ENCODE assay signal across 8 mouse cellular contexts in genomic region chrX:74269736-74270061, GRCm38 (mm10). TPM values are rescaled to one million over a fixed set of nuclear protein-coding genes. Genes with fewer than 3 reads are reported as not detected.
DNase-seq lines count a peak whose midpoint lies in the region; ATAC-seq and TF ChIP-seq lines count a peak whose summit lies in the region.

No protein-coding gene starts in this region.

- H3K9ac ChIP-seq in embryonic facial prominence, embryonic 14.5 days (ENCODE audit: low read depth, low read length), result peak overlapping the region; percentile 65
- peak overlapping the region; percentile 42; the same call in 1 of the 2 replicates for H3K9ac ChIP-seq in intestine, postnatal 0 days (ENCODE audit: low read depth, low read length)
- H3K9ac ChIP-seq in neural tube, embryonic 11.5 days (ENCODE audit: low read length), result peak overlapping the region; percentile 55

- DNase-seq in layer of hippocampus, adult 9-11 months, result peak; percentile 32
- DNase-seq in layer of hippocampus, postnatal 36 days, result no peak
- DNase-seq in embryonic facial prominence, embryonic 14.5 days (ENCODE audit: low spot score), result no peak
- no peak for DNase-seq in neural tube, embryonic 11.5 days (ENCODE audit: low spot score)
- DNase-seq in thymus, adult 18-20 months, result no peak
- DNase-seq in right cerebral cortex, postnatal 25 days, result no peak
- no peak for DNase-seq in cerebellum, adult 11 months

- ATAC-seq in embryonic facial prominence, embryonic 14.5 days (ENCODE audit: low read depth), result peak; percentile 47
- peak; percentile 31 for ATAC-seq in intestine, postnatal 0 days
- no peak for ATAC-seq in neural tube, embryonic 11.5 days (ENCODE audit: insufficient read depth, low FRiP score, low TSS enrichment)

- H3K27ac ChIP-seq in embryonic facial prominence, embryonic 14.5 days (replicated peaks; ENCODE audit: low read depth, low read length), result peak overlapping the region; percentile 96
- peak overlapping the region; percentile 88 for H3K27ac ChIP-seq in intestine, postnatal 0 days (ENCODE audit: low read depth, low read length)
- peak overlapping the region; percentile 89 for H3K27ac ChIP-seq in neural tube, embryonic 11.5 days (ENCODE audit: low read depth, low read length)

- peaks cover 13% of the 10 kb centered on the region; the same call in 1 of the 2 replicates for H3K36me3 ChIP-seq in embryonic facial prominence, embryonic 14.5 days (ENCODE audit: control insufficient read depth, insufficient read depth, low read length)
- peaks cover 3% of the 10 kb centered on the region; the same call in 1 of the 2 replicates for H3K36me3 ChIP-seq in intestine, postnatal 0 days (ENCODE audit: control insufficient read depth, insufficient read depth)
- H3K36me3 ChIP-seq in neural tube, embryonic 11.5 days (ENCODE audit: control insufficient read depth, insufficient read depth, low read length), result no peaks in the 10 kb centered on the region

- H3K4me2 ChIP-seq in embryonic facial prominence, embryonic 14.5 days (ENCODE audit: low read depth, low read length), result peak overlapping the region; percentile 57
- peak overlapping the region; percentile 61 for H3K4me2 ChIP-seq in intestine, postnatal 0 days (replicated peaks; ENCODE audit: low read depth)
- peak overlapping the region; percentile 48 for H3K4me2 ChIP-seq in neural tube, embryonic 11.5 days (ENCODE audit: low read depth)

- WGBS in embryonic facial prominence, embryonic 14.5 days, result 33% methylated on average over 3 of the region's 3 CpGs
- WGBS in intestine, postnatal 0 days, result 34% methylated on average over 3 of the region's 3 CpGs
- WGBS in neural tube, embryonic 11.5 days, result 19% methylated on average over 3 of the region's 3 CpGs

- no peaks in the 10 kb centered on the region for H3K27me3 ChIP-seq in embryonic facial prominence, embryonic 14.5 days (replicated peaks; ENCODE audit: control insufficient read depth, insufficient read depth, low read length)
- H3K27me3 ChIP-seq in intestine, postnatal 0 days (replicated peaks; ENCODE audit: control insufficient read depth, insufficient read depth, low read length), result no peaks in the 10 kb centered on the region
- H3K27me3 ChIP-seq in neural tube, embryonic 11.5 days (ENCODE audit: control insufficient read depth, insufficient read depth, low read length), result no peaks in the 10 kb centered on the region

- no peaks in the 10 kb centered on the region for H3K4me1 ChIP-seq in embryonic facial prominence, embryonic 14.5 days (ENCODE audit: control insufficient read depth, insufficient read depth, low read length)
- H3K4me1 ChIP-seq in intestine, postnatal 0 days (replicated peaks; ENCODE audit: control insufficient read depth, insufficient read depth, low read length), result no peaks in the 10 kb centered on the region
- H3K4me1 ChIP-seq in neural tube, embryonic 11.5 days (ENCODE audit: control insufficient read depth, insufficient read depth, low read length), result no peaks in the 10 kb centered on the region

- no peak for TF ChIP-seq CTCF in intestine, postnatal 0 days (IDR thresholded peaks at IDR 0.05; ENCODE audit: low read depth)

- H3K4me3 ChIP-seq in embryonic facial prominence, embryonic 14.5 days (ENCODE audit: low read depth, low read length), result peak overlapping the region; percentile 60
- peak overlapping the region; percentile 36 for H3K4me3 ChIP-seq in intestine, postnatal 0 days (ENCODE audit: low read depth, low read length)
- peak overlapping the region; percentile 37 for H3K4me3 ChIP-seq in neural tube, embryonic 11.5 days (ENCODE audit: low read depth, low read length)

- H3K9me3 ChIP-seq in embryonic facial prominence, embryonic 14.5 days (ENCODE audit: control insufficient read depth, low read length), result no peaks in the 10 kb centered on the region
- no peaks in the 10 kb centered on the region for H3K9me3 ChIP-seq in intestine, postnatal 0 days (ENCODE audit: control insufficient read depth)
- H3K9me3 ChIP-seq in neural tube, embryonic 11.5 days (ENCODE audit: control insufficient read depth, low read length), result no peaks in the 10 kb centered on the region

RNA-seq across cellular contexts. Expression of gene Rpl10, which starts 0.9 kb away (rescaled TPM):
- total RNA-seq in layer of hippocampus, postnatal 36 days (2021), result 100 to 1,000 TPM; 191 to 202 TPM
- 898 and 935 TPM in 2 replicates for polyA plus RNA-seq in embryonic facial prominence, embryonic 14.5 days (2014; fragmentation: Nextera tagmentation; extraction: Ambion mirVana)
- 485 and 521 TPM in 2 replicates for polyA plus RNA-seq in intestine, postnatal 0 days (2015; fragmentation: Nextera tagmentation; extraction: Ambion mirVana)
- polyA plus RNA-seq in neural tube, embryonic 11.5 days (2014; fragmentation: Nextera tagmentation; extraction: Ambion mirVana), result 741 and 756 TPM in 2 replicates

RNA-seq across cellular contexts. Expression of gene Taz, which starts 12.0 kb away (rescaled TPM):
- total RNA-seq in layer of hippocampus, postnatal 36 days (2021), result 10 to 100 TPM; 64.5 to 65.9 TPM
- 61.5 and 63.1 TPM in 2 replicates for polyA plus RNA-seq in embryonic facial prominence, embryonic 14.5 days (2014; fragmentation: Nextera tagmentation; extraction: Ambion mirVana)
- 64.0 and 64.8 TPM in 2 replicates for polyA plus RNA-seq in intestine, postnatal 0 days (2015; fragmentation: Nextera tagmentation; extraction: Ambion mirVana)
- polyA plus RNA-seq in neural tube, embryonic 11.5 days (2014; fragmentation: Nextera tagmentation; extraction: Ambion mirVana), result 56.1 and 58.5 TPM in 2 replicates

RNA-seq across cellular contexts. Expression of gene Dnase1l1, which starts 12.4 kb away (rescaled TPM):
- total RNA-seq in layer of hippocampus, postnatal 36 days (2021), result 1 to 10 TPM; 2.1 to 2.7 TPM
- polyA plus RNA-seq in embryonic facial prominence, embryonic 14.5 days (2014; fragmentation: Nextera tagmentation; extraction: Ambion mirVana), result 16.5 and 19.3 TPM in 2 replicates
- 24.7 and 26.2 TPM in 2 replicates for polyA plus RNA-seq in intestine, postnatal 0 days (2015; fragmentation: Nextera tagmentation; extraction: Ambion mirVana)
- 4.6 and 6.2 TPM in 2 replicates for polyA plus RNA-seq in neural tube, embryonic 11.5 days (2014; fragmentation: Nextera tagmentation; extraction: Ambion mirVana)

RNA-seq across cellular contexts. Expression of gene Emd, which starts 15.2 kb away (rescaled TPM):
- total RNA-seq in layer of hippocampus, postnatal 36 days (2021), result 10 to 100 TPM; 33.0 to 35.6 TPM
- 26.1 and 26.9 TPM in 2 replicates for polyA plus RNA-seq in embryonic facial prominence, embryonic 14.5 days (2014; fragmentation: Nextera tagmentation; extraction: Ambion mirVana)
- polyA plus RNA-seq in intestine, postnatal 0 days (2015; fragmentation: Nextera tagmentation; extraction: Ambion mirVana), result 13.8 and 14.6 TPM in 2 replicates
- 24.0 and 31.9 TPM in 2 replicates for polyA plus RNA-seq in neural tube, embryonic 11.5 days (2014; fragmentation: Nextera tagmentation; extraction: Ambion mirVana)

RNA-seq across cellular contexts. Expression of gene Flna, which starts 20.1 kb away (rescaled TPM):
- 10 to 100 TPM; 75.2 to 93.2 TPM for total RNA-seq in layer of hippocampus, postnatal 36 days (2021)
- polyA plus RNA-seq in embryonic facial prominence, embryonic 14.5 days (2014; fragmentation: Nextera tagmentation; extraction: Ambion mirVana), result 284 and 324 TPM in 2 replicates
- 155 and 170 TPM in 2 replicates for polyA plus RNA-seq in intestine, postnatal 0 days (2015; fragmentation: Nextera tagmentation; extraction: Ambion mirVana)
- 243 and 246 TPM in 2 replicates for polyA plus RNA-seq in neural tube, embryonic 11.5 days (2014; fragmentation: Nextera tagmentation; extraction: Ambion mirVana)
